ENCODE assay signal across 15 mouse cellular contexts in the genomic region with DNA sequence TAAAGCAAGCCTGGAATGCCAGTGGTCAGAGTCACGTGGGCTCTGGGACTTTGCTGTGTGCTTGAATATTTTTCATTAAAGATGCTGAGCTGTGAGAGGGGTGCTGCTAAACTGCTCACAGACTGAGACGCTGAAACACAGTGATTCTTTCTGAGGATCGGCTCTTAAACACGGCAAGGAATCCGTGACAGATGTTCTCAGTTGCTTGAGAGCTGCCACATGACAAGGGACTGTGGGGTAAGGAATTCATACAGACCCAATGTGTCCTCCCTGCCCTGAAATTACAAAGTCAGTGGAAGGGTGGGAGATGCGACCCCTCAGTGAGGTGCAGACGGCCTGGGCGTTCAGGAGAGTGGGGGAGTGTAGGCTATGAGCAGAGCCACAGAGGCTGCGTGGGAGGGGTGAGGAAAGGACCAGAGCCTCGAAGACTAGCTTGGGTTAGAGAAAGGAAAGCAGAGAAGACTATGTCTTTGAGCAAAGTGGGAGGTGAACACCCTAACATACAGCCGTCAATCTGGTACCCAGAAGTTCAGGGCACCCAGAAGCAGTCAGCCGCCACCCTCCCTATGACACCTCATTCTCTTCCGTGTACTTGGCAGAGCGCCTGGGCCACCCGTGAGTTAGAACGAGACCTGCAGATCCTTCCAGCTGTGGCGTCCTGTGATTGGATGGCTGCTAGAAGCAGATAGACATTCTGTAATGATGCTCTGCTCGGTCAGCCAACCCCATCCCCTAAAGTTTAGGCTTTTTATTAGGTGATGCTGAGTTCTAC. TPM values are rescaled to one million over a fixed set of nuclear protein-coding genes. Genes with fewer than 3 reads are reported as not detected.
DNase-seq lines count a peak whose midpoint lies in the region; ATAC-seq and TF ChIP-seq lines count a peak whose summit lies in the region.
"Had no signal": no experiment of that assay in that cellular context is flagged by ENCODE, and none has a peak within 500 bp of the region (broad histone marks: within the 10 kb centered on the region; RNA-seq: fewer than 3 reads in every experiment).

No protein-coding gene starts in this region.

- no peak overlapping the region for H3K4me2 ChIP-seq in embryonic facial prominence, embryonic 12.5 days (replicated peaks)
- 0 out of 2 replicates have a peak overlapping the region, but pooled peaks have one; percentile 10 for H3K4me2 ChIP-seq in kidney, embryonic 15.5 days
- H3K4me2 ChIP-seq in midbrain, embryonic 15.5 days, result no peak overlapping the region
- no peak overlapping the region for H3K4me2 ChIP-seq in midbrain, postnatal 0 days (ENCODE audit: low read depth, low read length, poor library complexity, severe bottlenecking)
- H3K4me2 ChIP-seq: hindbrain, embryonic 14.5 days; liver, embryonic 12.5 days had no signal

- H3K36me3 ChIP-seq in embryonic facial prominence, embryonic 12.5 days, result peaks cover 16% of the 10 kb centered on the region; the same call in 1 of the 2 replicates
- peaks cover 20% of the 10 kb centered on the region for H3K36me3 ChIP-seq in embryonic facial prominence, embryonic 10.5 days (replicated peaks)
- H3K36me3 ChIP-seq in kidney, embryonic 15.5 days, result peaks cover 34% of the 10 kb centered on the region
- H3K36me3 ChIP-seq in midbrain, embryonic 15.5 days (replicated peaks), result no peaks in the 10 kb centered on the region
- H3K36me3 ChIP-seq in midbrain, postnatal 0 days (ENCODE audit: insufficient read depth, low read length), result no peaks in the 10 kb centered on the region

- WGBS in embryonic facial prominence, embryonic 12.5 days, result 66% methylated on average over 18 of the region's 18 CpGs
- 84% methylated on average over 18 of the region's 18 CpGs for WGBS in embryonic facial prominence, embryonic 10.5 days
- WGBS in kidney, embryonic 15.5 days, result 30% methylated on average over 18 of the region's 18 CpGs
- WGBS in midbrain, embryonic 15.5 days, result 66% methylated on average over 18 of the region's 18 CpGs
- 66% methylated on average over 18 of the region's 18 CpGs for WGBS in midbrain, postnatal 0 days

- no peaks in the 10 kb centered on the region for H3K27me3 ChIP-seq in embryonic facial prominence, embryonic 12.5 days
- H3K27me3 ChIP-seq in embryonic facial prominence, embryonic 10.5 days (replicated peaks; ENCODE audit: low read depth, poor library complexity, severe bottlenecking), result no peaks in the 10 kb centered on the region
- H3K27me3 ChIP-seq in kidney, embryonic 15.5 days, result no peaks in the 10 kb centered on the region
- H3K27me3 ChIP-seq in midbrain, embryonic 15.5 days (replicated peaks), result no peaks in the 10 kb centered on the region
- no peaks in the 10 kb centered on the region for H3K27me3 ChIP-seq in midbrain, postnatal 0 days (ENCODE audit: insufficient read depth, low read length)
- H3K27me3 ChIP-seq: liver, embryonic 12.5 days had no signal

- H3K4me3 ChIP-seq in embryonic facial prominence, embryonic 12.5 days, result no peak overlapping the region
- H3K4me3 ChIP-seq in embryonic facial prominence, embryonic 10.5 days, result no peak overlapping the region
- H3K4me3 ChIP-seq in kidney, embryonic 15.5 days (replicated peaks), result no peak overlapping the region
- H3K4me3 ChIP-seq in midbrain, embryonic 15.5 days, result no peak overlapping the region
- no peak overlapping the region for H3K4me3 ChIP-seq in midbrain, postnatal 0 days (ENCODE audit: low read depth, low read length)
- H3K4me3 ChIP-seq: liver, embryonic 12.5 days had no signal

- peaks cover 4% of the 10 kb centered on the region; the same call in 1 of the 2 replicates for H3K9me3 ChIP-seq in embryonic facial prominence, embryonic 12.5 days
- 0 out of 2 replicates have a peak, but pooled peaks cover 2% of the 10 kb centered on the region for H3K9me3 ChIP-seq in embryonic facial prominence, embryonic 10.5 days
- H3K9me3 ChIP-seq in kidney, embryonic 15.5 days (replicated peaks), result no peaks in the 10 kb centered on the region
- H3K9me3 ChIP-seq in midbrain, embryonic 15.5 days, result no peaks in the 10 kb centered on the region
- H3K9me3 ChIP-seq in midbrain, postnatal 0 days (ENCODE audit: low read length), result no peaks in the 10 kb centered on the region
- H3K9me3 ChIP-seq: liver, embryonic 12.5 days had no signal

- H3K4me1 ChIP-seq in embryonic facial prominence, embryonic 12.5 days, result peaks cover 19% of the 10 kb centered on the region
- peaks cover 27% of the 10 kb centered on the region for H3K4me1 ChIP-seq in embryonic facial prominence, embryonic 10.5 days
- H3K4me1 ChIP-seq in kidney, embryonic 15.5 days, result peaks cover 60% of the 10 kb centered on the region
- H3K4me1 ChIP-seq in midbrain, embryonic 15.5 days, result 0 out of 2 replicates have a peak, but pooled peaks cover 6% of the 10 kb centered on the region
- H3K4me1 ChIP-seq in midbrain, postnatal 0 days (ENCODE audit: insufficient read depth, low read length), result no peaks in the 10 kb centered on the region

- peak overlapping the region; percentile 0; the same call in 1 of the 2 replicates for H3K27ac ChIP-seq in embryonic facial prominence, embryonic 12.5 days
- H3K27ac ChIP-seq in embryonic facial prominence, embryonic 10.5 days (replicated peaks), result no peak overlapping the region; the same call in 1 of the 2 replicates
- peak overlapping the region; percentile 78 for H3K27ac ChIP-seq in kidney, embryonic 15.5 days
- no peak overlapping the region for H3K27ac ChIP-seq in midbrain, embryonic 15.5 days
- H3K27ac ChIP-seq in midbrain, postnatal 0 days (ENCODE audit: low read depth, low read length), result no peak overlapping the region
- H3K27ac ChIP-seq: hindbrain, embryonic 14.5 days; liver, embryonic 12.5 days had no signal

- no peak for TF ChIP-seq CTCF in midbrain, postnatal 0 days (IDR thresholded peaks at IDR 0.05)

- H3K9ac ChIP-seq in embryonic facial prominence, embryonic 12.5 days, result no peak overlapping the region
- H3K9ac ChIP-seq in kidney, embryonic 15.5 days, result no peak overlapping the region
- no peak overlapping the region for H3K9ac ChIP-seq in midbrain, embryonic 15.5 days
- no peak overlapping the region for H3K9ac ChIP-seq in midbrain, postnatal 0 days (replicated peaks; ENCODE audit: low read length, poor library complexity, severe bottlenecking)
- H3K9ac ChIP-seq: hindbrain, embryonic 14.5 days; liver, embryonic 12.5 days had no signal

- DNase-seq in embryonic facial prominence, embryonic 10.5 days (ENCODE audit: low spot score), result no peak
- no peak for DNase-seq in kidney, adult 9 months
- DNase-seq in midbrain, postnatal 0 days (ENCODE audit: low spot score), result no peak
- no peak for DNase-seq in cerebellum, adult 11-12 months
- DNase-seq in right cerebral cortex, adult 2 months (ENCODE audit: low spot score in 2 of 2), result no peak
- DNase-seq: adrenal gland, postnatal 36 days; gastrocnemius, postnatal 36 days; right cerebral cortex, postnatal 25 days had no signal

- ATAC-seq in embryonic facial prominence, embryonic 12.5 days (ENCODE audit: insufficient number of reproducible peaks, insufficient read depth, low FRiP score, low TSS enrichment), result no peak
- peak; percentile 24 for ATAC-seq in kidney, embryonic 15.5 days (replicated peaks; ENCODE audit: low FRiP score)
- ATAC-seq in midbrain, embryonic 15.5 days (replicated peaks), result 0 out of 2 replicates have a peak, but pooled peaks have one; percentile 17
- no peak for ATAC-seq in midbrain, postnatal 0 days (ENCODE audit: low FRiP score)
- ATAC-seq: activated CD4-positive, CD25-positive, alpha-beta regulatory T cell, adult 4 months; liver, embryonic 12.5 days had no signal

RNA-seq across cellular contexts. Expression of a gene that starts 38.2 kb away (rescaled TPM):
- 16.0 and 16.8 TPM in 2 replicates for polyA plus RNA-seq in embryonic facial prominence, embryonic 12.5 days (2016; fragmentation: Nextera tagmentation; extraction: Ambion mirVana)
- 10.1 and 11.0 TPM in 2 replicates for polyA plus RNA-seq in embryonic facial prominence, embryonic 10.5 days (2016; fragmentation: Nextera tagmentation; extraction: Ambion mirVana)
- polyA plus RNA-seq in kidney, embryonic 15.5 days (2015; fragmentation: Nextera tagmentation; extraction: Ambion mirVana), result 24.9 and 26.2 TPM in 2 replicates
- polyA plus RNA-seq in midbrain, embryonic 15.5 days (2015; fragmentation: Nextera tagmentation; extraction: Ambion mirVana), result 7.5 and 8.3 TPM in 2 replicates
- 9.5 and 11.9 TPM in 2 replicates for total RNA-seq in midbrain, postnatal 0 days (2014; rRNA removed)
- polyA plus RNA-seq in midbrain, postnatal 0 days (2015; fragmentation: Nextera tagmentation; extraction: Ambion mirVana), result 5.2 and 7.1 TPM in 2 replicates
- total RNA-seq: CH12.LX had no signal

Comparison
In these comparisons a context has a peak if more than half of its experiments do, and no peak if none do; other contexts are left out.
1. ATAC-seq: peak in kidney, embryonic 15.5 days (single experiment) and midbrain, embryonic 15.5 days (single experiment); none in embryonic facial prominence, embryonic 12.5 days (single experiment) and midbrain, postnatal 0 days (single experiment).
2. H3K27ac ChIP-seq: peak in embryonic facial prominence, embryonic 12.5 days (single experiment) and kidney, embryonic 15.5 days (single experiment); none in embryonic facial prominence, embryonic 10.5 days (single experiment), midbrain, embryonic 15.5 days (single experiment) and midbrain, postnatal 0 days (single experiment).